Mouse (Mus musculus): ENCODE results near the gene Isg20.

The Isg20 gene

GRCm38 (mm10) chr7:78954619-78955018 is 41.4 kb downstream of the Isg20 start:
- in situ Hi-C loops (cut with MboI, MseI) = no loop called here

- in situ Hi-C loops (cut with MboI, MseI) = no loop called here
Measured at GRCm38 (mm10) chr7:78955086-78955485, 41.9 kb downstream of the Isg20 start.

GRCm38 (mm10) chr7:78958499-78959073 is 45.4 kb downstream of the Isg20 start:
- in situ Hi-C loops (cut with MboI, MseI) = no loop called here

GRCm38 (mm10) chr7:78963891-78964290 is 50.7 kb downstream of the Isg20 start:
- in situ Hi-C loops (cut with MboI, MseI) = no loop called here

Measured in T-helper 2 cell (primary cell).